Mouse (Mus musculus) liver, embryonic 14.5 days (tissue): Measurements from ENCODE around the gene Nhs. TPM values are rescaled to one million over a fixed set of nuclear protein-coding genes. Genes with fewer than 3 reads are reported as not detected.

Source experiments
- ATAC-seq: fragments of 200-750 bp; cut with Nextera tagmentation; 2 replicates; pipeline ENCODE4 v1.8.0; 2017; ENCODE audit warnings: moderate number of reproducible peaks, mild to moderate bottlenecking, moderate library complexity; ENCODE audit not compliant: insufficient read depth
- DNase-seq, 3 experiments: peaks; one replicate each; pipeline ENCODE4 v3.0.0-alpha.2; 2012 to 2013; ENCODE audit warnings: low read depth in 3 of 3, low spot score in 3 of 3
- H3K27ac ChIP-seq: fragments of 300-500 bp; sonication (generic); 2 replicates; pipeline ENCODE4 v1.5.1; 2014; ENCODE audit warnings: moderate library complexity, mild to moderate bottlenecking, control low read depth, inconsistent platforms
- H3K27me3 ChIP-seq: fragments of 300-500 bp; sonication (generic); 2 replicates; pipeline ENCODE4 v1.6.1; 2014; ENCODE audit warnings: mild to moderate bottlenecking, low read length, moderate library complexity; ENCODE audit not compliant: control insufficient read depth, insufficient read depth
- H3K36me3 ChIP-seq: fragments of 300-500 bp; sonication (generic); replicated peaks from 2 replicates; pipeline ENCODE4 v1.6.1; 2014; ENCODE audit warnings: low read depth; ENCODE audit not compliant: control insufficient read depth, insufficient read depth
- H3K4me1 ChIP-seq, 2 experiments: fragments of 200-500 bp in 1 of 2; fragments of 300-500 bp in 1 of 2; sonication (generic) in 1 of 2; replicated peaks; 2 replicates each; pipeline ENCODE4 v1.6.1; 2012 to 2014; ENCODE audit warnings: antibody characterized with exemption in 1 of 2, inconsistent platforms in 1 of 2, low read length in 1 of 2; ENCODE audit not compliant: control insufficient read depth in 2 of 2, insufficient read depth in 2 of 2
- H3K4me2 ChIP-seq: fragments of 300-500 bp; sonication (generic); 2 replicates; pipeline ENCODE4 v1.6.1; 2014; ENCODE audit warnings: low read depth, mild to moderate bottlenecking, control low read depth, moderate library complexity
- H3K4me3 ChIP-seq, 2 experiments: fragments of 200-500 bp in 1 of 2; fragments of 300-500 bp in 1 of 2; sonication (generic) in 1 of 2; 2 replicates each; pipeline ENCODE4 v1.5.1; 2012 to 2014; ENCODE audit warnings: low read depth in 2 of 2, low read length in 2 of 2, mild to moderate bottlenecking in 2 of 2, control low read depth in 1 of 2, inconsistent platforms in 1 of 2, moderate library complexity in 1 of 2; ENCODE audit not compliant: insufficient read depth in 1 of 2
- H3K9ac ChIP-seq: fragments of 300-500 bp; sonication (generic); replicated peaks from 2 replicates; pipeline ENCODE4 v1.6.1; 2014; ENCODE audit warnings: mild to moderate bottlenecking, control low read depth, moderate library complexity
- H3K9me3 ChIP-seq: fragments of 300-500 bp; sonication (generic); 2 replicates; pipeline ENCODE4 v1.6.1; 2016; ENCODE audit warnings: low read length, mixed read lengths; ENCODE audit not compliant: control insufficient read depth
- CTCF ChIP-seq: IDR thresholded peaks from 2 replicates; pipeline ENCODE4 v1.5.1; 2016; ENCODE audit warnings: antibody characterized with exemption, low read depth, control low read depth
- EP300 ChIP-seq: IDR thresholded peaks from 2 replicates; pipeline ENCODE4 v1.6.1; 2016; ENCODE audit warnings: antibody characterized with exemption, low read depth
- WGBS: fragments of 180-500 bp; shearing (Covaris S2); extraction: QIAGEN DNeasy Blood & Tissue Kit; methylation state at CpG from one replicate; pipeline ENCODE4 v1.1.7; 2014; ENCODE audit not compliant: insufficient replicate concordance; 5-methylcytosine and 5-hydroxymethylcytosine counted together
- polyA plus RNA-seq, 2 experiments: library from polyadenylated mRNA; depleted of rRNA in 1 of 2; stranded (reverse) in 1 of 2; unstranded in 1 of 2; fragments of >200 nt; fragmentation: Nextera tagmentation in 1 of 2; extraction: Ambion mirVana in 1 of 2; gene quantifications; 2 replicates each; pipeline versions ENCODE4 v1.2.1 to v1.2.3; 2012 to 2014

Gene Nhs
- polyA plus RNA-seq, 2 experiments = 0.04 to 0.06 TPM

DNA sequence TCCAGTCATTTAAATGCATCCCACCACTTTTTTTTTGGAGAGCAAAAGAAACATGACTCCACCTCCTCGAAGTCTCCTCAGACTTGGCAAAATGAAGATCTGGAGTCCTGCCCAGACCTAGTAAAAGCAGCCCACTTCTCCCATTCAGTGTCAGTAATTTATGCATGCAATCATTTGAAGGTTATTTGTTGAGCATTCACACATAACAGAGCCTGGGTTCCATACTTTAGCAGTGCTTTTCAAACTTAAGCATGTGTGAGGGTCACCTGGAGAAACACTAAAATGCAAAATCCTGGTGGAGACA is 73.7 kb downstream of the Nhs start:
- H3K4me2 ChIP-seq = no peak overlapping the region
- H3K9ac ChIP-seq = no peak overlapping the region
- no peak overlapping the region for H3K27ac ChIP-seq
- ATAC-seq = no peak
- no peaks in the 10 kb centered on the region for H3K4me1 ChIP-seq
- no peak for TF ChIP-seq EP300
- no peak for TF ChIP-seq CTCF
- DNase-seq = no peak
- H3K27me3 ChIP-seq = no peaks in the 10 kb centered on the region
- no peak overlapping the region for H3K4me3 ChIP-seq
- H3K36me3 ChIP-seq = no peaks in the 10 kb centered on the region
- 36% methylated on average over 1 of the region's 1 CpGs for WGBS
- no peaks in the 10 kb centered on the region for H3K9me3 ChIP-seq

DNA sequence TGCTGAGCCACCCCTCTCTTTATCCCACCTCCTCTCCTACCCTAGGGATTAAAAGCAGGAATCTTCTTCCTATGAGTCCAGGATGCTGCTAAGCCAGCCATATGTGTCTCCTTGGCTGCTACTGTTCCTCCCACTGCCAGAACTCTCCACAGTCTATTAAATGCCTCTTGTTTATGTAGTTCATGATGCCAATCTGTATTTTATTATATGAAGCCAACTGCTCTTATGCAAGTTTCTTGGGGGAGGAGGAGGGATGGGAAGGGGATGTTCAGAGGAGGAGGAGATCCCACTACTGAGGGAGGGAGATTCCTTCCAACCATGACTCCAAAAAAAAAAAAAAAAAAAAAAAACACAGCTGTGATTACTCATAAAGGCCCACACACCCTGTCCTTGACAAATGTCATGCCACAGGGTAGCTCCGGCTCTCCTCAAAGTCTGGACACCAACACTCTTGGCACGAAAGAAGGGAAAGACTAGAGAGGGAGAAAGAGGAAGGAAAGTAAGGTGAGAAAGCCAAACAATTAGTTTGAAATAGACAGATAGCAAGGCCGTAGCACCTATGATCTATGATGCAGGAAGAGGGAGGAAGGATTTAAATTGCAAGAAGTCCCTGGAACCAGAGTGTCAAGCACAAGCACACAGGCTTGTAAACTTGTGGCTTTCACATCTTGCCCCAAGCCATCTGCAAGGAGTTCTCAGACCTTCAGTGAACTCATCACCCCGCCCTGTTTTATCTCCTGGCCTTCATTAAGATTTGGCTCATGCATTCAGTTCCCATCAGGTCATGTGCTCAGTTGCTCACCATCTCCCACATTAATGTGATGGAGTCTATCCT is 74.3 kb downstream of the Nhs start:
- Histone ChIP-seq H3K4me2 (no peak overlapping the region), H3K9ac (no peak overlapping the region), H3K36me3 (no peaks in the 10 kb centered on the region), H3K4me3 (no peak overlapping the region), H3K27ac (no peak overlapping the region), H3K9me3 (no peaks in the 10 kb centered on the region), H3K4me1 (no peaks in the 10 kb centered on the region), H3K27me3 (no peaks in the 10 kb centered on the region)
- DNase-seq (no peak), ATAC-seq (no peak)
- WGBS = 63% methylated on average over 4 of the region's 4 CpGs
- no peak for TF ChIP-seq CTCF
- no peak for TF ChIP-seq EP300

- Histone ChIP-seq H3K9ac (no peak overlapping the region), H3K27me3 (no peaks in the 10 kb centered on the region), H3K4me1 (no peaks in the 10 kb centered on the region), H3K36me3 (no peaks in the 10 kb centered on the region), H3K9me3 (no peaks in the 10 kb centered on the region), H3K4me3 (no peak overlapping the region), H3K27ac (no peak overlapping the region), H3K4me2 (no peak overlapping the region)
- TF ChIP-seq CTCF = no peak
- no peak for TF ChIP-seq EP300
- no peak for ATAC-seq
- WGBS = 37% methylated on average over 2 of the region's 2 CpGs
- no peak for DNase-seq
Measured at GRCm38 (mm10) chrX:162063164-162063563, 96.4 kb downstream of the Nhs start.

- H3K4me1 ChIP-seq = no peaks in the 10 kb centered on the region
- no peak overlapping the region for H3K4me2 ChIP-seq
- TF ChIP-seq EP300 (no peak), CTCF (no peak)
- DNase-seq = no peak
- no peaks in the 10 kb centered on the region for H3K9me3 ChIP-seq
- no peak overlapping the region for H3K9ac ChIP-seq
- no peak overlapping the region for H3K4me3 ChIP-seq
- ATAC-seq = no peak
- WGBS = 58% methylated on average over 2 of the region's 2 CpGs
- H3K27ac ChIP-seq = no peak overlapping the region
- H3K36me3 ChIP-seq = no peaks in the 10 kb centered on the region
- no peaks in the 10 kb centered on the region for H3K27me3 ChIP-seq
Measured at GRCm38 (mm10) chrX:162055635-162056034, 103.9 kb downstream of the Nhs start.

DNA sequence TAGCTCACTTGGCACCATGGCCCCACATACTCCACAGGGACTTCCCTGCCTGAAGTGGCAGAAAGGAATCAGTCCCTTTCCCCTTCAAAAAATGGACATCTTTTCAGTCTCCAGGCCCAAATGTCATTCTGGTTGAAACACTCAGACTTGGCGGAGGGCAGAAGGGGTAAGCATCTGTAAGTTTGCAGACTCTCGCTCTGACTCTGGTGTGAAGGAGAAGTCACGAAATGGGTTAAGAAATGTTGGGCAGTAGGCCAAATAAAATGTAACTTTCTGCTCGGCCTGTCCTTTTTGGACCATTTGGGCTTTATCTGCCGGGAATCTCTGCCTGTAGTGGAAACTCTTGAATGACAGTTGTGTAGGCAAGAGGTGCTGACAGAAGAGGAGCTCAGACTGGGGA is 106.0 kb downstream of the Nhs start:
- no peak overlapping the region for H3K27ac ChIP-seq
- 65% methylated on average over 5 of the region's 5 CpGs for WGBS
- no peaks in the 10 kb centered on the region for H3K36me3 ChIP-seq
- DNase-seq (no peak), ATAC-seq (no peak)
- no peak overlapping the region for H3K4me3 ChIP-seq
- no peaks in the 10 kb centered on the region for H3K9me3 ChIP-seq
- TF ChIP-seq CTCF (no peak), EP300 (no peak)
- H3K4me2 ChIP-seq = no peak overlapping the region
- H3K9ac ChIP-seq = no peak overlapping the region
- no peaks in the 10 kb centered on the region for H3K4me1 ChIP-seq
- no peaks in the 10 kb centered on the region for H3K27me3 ChIP-seq
